Mouse (Mus musculus) MEL (cell line): ENCODE data around the gene Prkcz.

Experiments
- BHLHE40 ChIP-seq: IDR thresholded peaks from 2 replicates; pipeline ENCODE4 v1.6.1; 2012; ENCODE audit warnings: low read depth, mild to moderate bottlenecking, inconsistent platforms, low read length, improper control_type of control experiment, borderline replicate concordance
- CTCF ChIP-seq, 3 experiments: IDR thresholded peaks in 2 of 3; conservative IDR thresholded peaks in 1 of 3; 2 replicates each; pipeline ENCODE4 v1.5.1; 2011 to 2012; ENCODE audit warnings: low read length in 3 of 3, low read depth in 2 of 3, mild to moderate bottlenecking in 2 of 3, improper control_type of control experiment in 1 of 3, inconsistent platforms in 1 of 3, mixed read lengths in 1 of 3, moderate library complexity in 1 of 3; ENCODE audit not compliant: control insufficient read depth in 1 of 3, insufficient read depth in 1 of 3, poor library complexity in 1 of 3, severe bottlenecking in 1 of 3
- E2F4 ChIP-seq: IDR thresholded peaks from 2 replicates; pipeline ENCODE4 v1.6.1; 2011; ENCODE audit warnings: low read depth, low read length, improper control_type of control experiment, borderline replicate concordance
- EP300 ChIP-seq, 2 experiments: IDR thresholded peaks; 2 replicates each; pipeline ENCODE4 v1.6.1; 2011; ENCODE audit warnings: improper control_type of control experiment in 2 of 2, low read length in 2 of 2, low read depth in 1 of 2, mild to moderate bottlenecking in 1 of 2
- GATA1 ChIP-seq: IDR thresholded peaks from 2 replicates; pipeline ENCODE4 v1.6.1; 2011; ENCODE audit warnings: low read depth, low read length, improper control_type of control experiment
- MAX ChIP-seq: IDR thresholded peaks from 2 replicates; pipeline ENCODE4 v1.6.1; 2011; ENCODE audit warnings: low read length, improper control_type of control experiment
- POLR2A ChIP-seq, 2 experiments: IDR thresholded peaks; 2 replicates each; pipeline ENCODE4 v1.6.1; 2011 to 2012; ENCODE audit warnings: low read length in 2 of 2, mild to moderate bottlenecking in 2 of 2, control low read depth in 1 of 2, improper control_type of control experiment in 1 of 2, low read depth in 1 of 2, moderate library complexity in 1 of 2; ENCODE audit not compliant: control insufficient read depth in 1 of 2, insufficient read depth in 1 of 2, poor library complexity in 1 of 2
- RAD21 ChIP-seq: IDR thresholded peaks from 2 replicates; pipeline ENCODE4 v1.6.1; 2011; ENCODE audit warnings: mild to moderate bottlenecking, low read depth, low read length, improper control_type of control experiment
- TBP ChIP-seq: IDR thresholded peaks from 2 replicates; pipeline ENCODE4 v1.8.0; 2011; ENCODE audit warnings: low read depth, low read length, improper control_type of control experiment
- TCF12 ChIP-seq: IDR thresholded peaks from 2 replicates; pipeline ENCODE4 v1.6.1; 2014; ENCODE audit warnings: low read depth, mild to moderate bottlenecking, inconsistent platforms, low read length, improper control_type of control experiment, moderate library complexity

DNA sequence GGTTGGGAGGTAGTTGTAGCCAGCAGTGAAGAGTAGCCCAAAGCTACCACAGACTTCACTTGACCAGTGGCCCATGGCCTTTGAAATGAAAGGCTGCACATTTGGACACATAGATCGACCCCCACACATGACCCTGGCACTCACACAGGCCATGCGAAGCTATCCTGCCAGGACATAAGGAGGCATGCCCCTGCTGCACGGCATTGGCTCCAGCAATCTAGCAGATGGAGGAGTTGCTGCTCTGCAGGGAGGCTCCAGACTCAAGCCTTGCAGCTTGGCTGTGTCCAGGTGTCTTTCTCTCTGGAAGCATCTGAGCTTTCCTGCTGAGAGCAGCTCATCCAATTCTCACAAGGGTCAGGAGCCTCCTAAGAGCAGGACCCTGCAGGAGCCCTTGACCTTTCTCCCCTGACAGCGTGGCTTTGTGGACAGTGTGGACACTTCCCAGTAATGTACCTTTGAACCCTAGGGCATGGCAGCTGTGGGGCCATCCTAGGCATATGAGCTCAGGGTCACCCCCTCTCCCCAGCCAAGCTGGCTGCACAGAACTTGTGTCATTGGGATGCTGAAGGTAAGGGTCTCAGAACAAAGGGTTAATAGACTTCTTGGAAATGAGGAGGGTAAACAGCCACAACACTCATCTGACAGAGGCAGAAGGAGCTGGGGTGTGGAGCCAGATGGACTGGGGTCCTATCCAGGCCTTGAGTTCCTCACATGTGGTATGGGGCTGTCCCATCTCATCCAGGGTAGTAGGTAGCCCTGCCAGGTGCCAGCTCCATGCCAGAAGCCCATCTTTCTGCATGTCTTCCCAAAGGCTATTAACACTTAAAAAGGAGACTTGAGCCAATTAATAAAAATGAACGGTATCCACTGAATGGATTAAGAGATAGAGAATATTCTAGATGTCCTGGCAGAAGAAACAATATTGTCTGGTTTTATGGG, 10.9 kb upstream of the Prkcz start:
- TF ChIP-seq POLR2A (IDR thresholded peaks at IDR 0.05; ENCODE audit: control insufficient read depth in 1 of 2, insufficient read depth in 1 of 2, low read depth in 1 of 2, low read length in 2 of 2, poor library complexity in 1 of 2) = no peak
- TF ChIP-seq TCF12 = no peak
- no peak for TF ChIP-seq CTCF (IDR thresholded peaks at IDR 0.05 in 2 of 3, conservative IDR thresholded peaks at IDR 0.05 in 1 of 3; ENCODE audit: control insufficient read depth in 1 of 3, insufficient read depth in 1 of 3, low read depth in 2 of 3, low read length in 3 of 3, poor library complexity in 1 of 3, severe bottlenecking in 1 of 3)
- no peak for TF ChIP-seq TBP
- TF ChIP-seq EP300 (IDR thresholded peaks at IDR 0.05; ENCODE audit: low read depth in 1 of 2, low read length in 2 of 2) = no peak
- no peak for TF ChIP-seq GATA1
- TF ChIP-seq MAX = no peak
- no peak for TF ChIP-seq BHLHE40
- TF ChIP-seq RAD21 = no peak
- TF ChIP-seq E2F4 = no peak
